Mouse (Mus musculus) CD4-positive, CD25-positive, alpha-beta regulatory T cell, adult 4 months (primary cell): Measurements from ENCODE around the gene Ptprg. TPM values are rescaled to one million over a fixed set of nuclear protein-coding genes. Genes with fewer than 3 reads are reported as not detected.

Source experiments
- ATAC-seq: one replicate; pipeline ENCODE4 v1.8.0; 2017
- polyA plus RNA-seq, 2 experiments: library from polyadenylated mRNA; unstranded; fragments of 100-300 nt; shearing (Covaris generic); gene quantifications; one replicate each; pipeline ENCODE4 v1.2.1; 2017

Gene Ptprg
- polyA plus RNA-seq, 2 experiments from 2014 or later: not detected

- no peak for ATAC-seq
These were observed 511.7 kb downstream of the Ptprg start for GRCm38 (mm10) chr14:12065001-12065400.

GRCm38 (mm10) chr14:12065736-12066135, 512.4 kb downstream of the Ptprg start:
- no peak for ATAC-seq

- ATAC-seq: no peak
These were observed 516.4 kb downstream of the Ptprg start for GRCm38 (mm10) chr14:12069707-12070106.

GRCm38 (mm10) chr14:12070361-12070760, 517.0 kb downstream of the Ptprg start:
- no peak for ATAC-seq

GRCm38 (mm10) chr14:12070856-12071465, 517.6 kb downstream of the Ptprg start:
- ATAC-seq: no peak

GRCm38 (mm10) chr14:12072026-12072861, 518.9 kb downstream of the Ptprg start:
- no peak for ATAC-seq

- no peak for ATAC-seq
These were observed 520.2 kb downstream of the Ptprg start for GRCm38 (mm10) chr14:12073408-12074107.

GRCm38 (mm10) chr14:12077193-12077592, 523.9 kb downstream of the Ptprg start:
- ATAC-seq: no peak

GRCm38 (mm10) chr14:12079250-12079649, 525.9 kb downstream of the Ptprg start:
- no peak for ATAC-seq

- ATAC-seq: no peak
These were observed 526.6 kb downstream of the Ptprg start for GRCm38 (mm10) chr14:12079833-12080401.

GRCm38 (mm10) chr14:12082131-12082921, 529.0 kb downstream of the Ptprg start:
- ATAC-seq: no peak

- no peak for ATAC-seq
These were observed 530.7 kb downstream of the Ptprg start for GRCm38 (mm10) chr14:12084076-12084475.

- no peak for ATAC-seq
These were observed 531.7 kb downstream of the Ptprg start for GRCm38 (mm10) chr14:12085078-12085477.

- ATAC-seq: no peak
These were observed 532.8 kb downstream of the Ptprg start for GRCm38 (mm10) chr14:12086167-12086566.

GRCm38 (mm10) chr14:12089954-12090353, 536.6 kb downstream of the Ptprg start:
- ATAC-seq: no peak

- no peak for ATAC-seq
These were observed 538.4 kb downstream of the Ptprg start for GRCm38 (mm10) chr14:12091730-12092129.

GRCm38 (mm10) chr14:12099390-12100333, 546.3 kb downstream of the Ptprg start:
- ATAC-seq: no peak

GRCm38 (mm10) chr14:12102389-12103325, 549.3 kb downstream of the Ptprg start:
- no peak for ATAC-seq

- no peak for ATAC-seq
These were observed 551.2 kb downstream of the Ptprg start for GRCm38 (mm10) chr14:12104297-12105155.
